Mouse (Mus musculus) limb, embryonic 11.5 days (tissue): Measurements from ENCODE around the gene Tspan32. TPM values are rescaled to one million over a fixed set of nuclear protein-coding genes. Genes with fewer than 3 reads are reported as not detected.

ENCODE experiments used
- polyA plus RNA-seq: library from polyadenylated mRNA; unstranded; fragments of >200 nt; fragmentation: Nextera tagmentation; extraction: Ambion mirVana; gene quantifications from 2 replicates; pipeline ENCODE4 v1.2.1, GENCODE M21; 2014

Gene Tspan32
- polyA plus RNA-seq, 1 experiment from 2014 or later: 4.8 TPM

Other genes with a start within 250 kb of the Tspan32 start
- gene Th, start 73.9 kb upstream of the Tspan32 start, polyA plus RNA-seq: 0.44 TPM in 2 replicates
- gene Ascl2, start 35.8 kb upstream of the Tspan32 start, polyA plus RNA-seq: 0.39 and 0.70 TPM in 2 replicates
- 317 and 321 TPM in 2 replicates for gene Cd81, start 47.7 kb downstream of the Tspan32 start, polyA plus RNA-seq
- 76.9 and 82.1 TPM in 2 replicates for gene Tssc4, start 64.2 kb downstream of the Tspan32 start, polyA plus RNA-seq
- 2.4 and 2.9 TPM in 2 replicates for gene Trpm5, start 89.6 kb downstream of the Tspan32 start, polyA plus RNA-seq
- gene Kcnq1, start 101.3 kb downstream of the Tspan32 start, polyA plus RNA-seq: 1.5 and 1.7 TPM in 2 replicates